Mouse (Mus musculus) lung, postnatal 4 days (tissue): ENCODE data around the gene Mrpl20.
"Not testable (repeated sequence)": the region's sequence is repeated elsewhere in the genome, so short reads cannot be mapped to it uniquely, and the experiment has no call there.

ENCODE experiments used
- DNase-seq, 2 experiments: peaks; one replicate each; pipeline ENCODE4 v3.0.0; 2021

Mrpl20 gene

DNA sequence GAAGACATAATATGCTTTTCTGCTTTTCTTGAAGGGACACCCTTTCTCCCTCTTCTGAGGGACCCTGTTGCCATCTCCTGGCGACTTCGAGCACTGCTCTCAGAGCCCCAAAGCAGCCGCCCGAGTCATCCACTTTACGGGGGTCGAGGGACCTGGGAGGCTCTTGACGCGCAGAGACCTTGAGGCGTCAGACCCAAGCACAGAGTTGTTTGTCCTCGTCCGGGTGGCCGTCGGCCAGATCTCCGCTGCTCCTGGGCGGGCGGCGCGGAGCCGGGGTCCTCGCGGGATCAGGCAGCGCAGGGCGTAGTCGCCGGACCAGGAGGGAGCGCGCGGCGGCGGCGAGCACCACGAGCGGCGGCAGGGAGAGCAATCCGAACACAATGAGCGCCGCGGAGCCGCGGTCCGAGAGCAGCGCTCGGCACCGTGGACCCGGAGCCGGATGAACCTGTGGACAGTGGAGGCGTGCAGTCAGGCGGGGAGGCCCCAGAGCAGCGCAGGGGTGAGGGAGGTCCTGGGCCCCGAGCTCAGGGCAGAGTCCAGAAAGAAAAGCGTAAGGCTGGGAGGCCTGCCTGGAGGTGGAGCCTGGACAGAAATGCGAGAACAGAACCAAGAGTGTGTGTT lies 18.5 kb upstream of the Mrpl20 start:
- peak; percentile 86 to 87 for DNase-seq

DNA sequence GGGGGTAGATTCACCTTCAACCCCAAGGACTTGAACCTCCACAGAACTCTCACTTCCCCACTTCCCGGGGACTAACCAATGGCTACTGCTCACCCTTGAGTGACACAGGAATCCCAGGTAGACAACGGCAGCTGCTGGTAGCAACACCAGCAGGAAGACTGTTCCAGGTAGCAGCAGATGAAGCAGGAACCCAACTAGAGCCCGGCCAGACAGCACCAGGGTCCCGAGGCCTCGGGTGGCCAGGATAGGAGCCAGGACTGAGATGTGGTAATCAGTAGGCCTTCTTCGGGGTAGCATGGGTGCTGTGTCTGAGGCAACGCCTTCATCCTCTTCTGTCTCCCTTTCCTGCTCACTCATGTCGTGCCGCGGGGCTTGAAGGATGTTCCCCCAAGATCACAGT lies 17.4 kb upstream of the Mrpl20 start:
- DNase-seq, result no peak

DNA sequence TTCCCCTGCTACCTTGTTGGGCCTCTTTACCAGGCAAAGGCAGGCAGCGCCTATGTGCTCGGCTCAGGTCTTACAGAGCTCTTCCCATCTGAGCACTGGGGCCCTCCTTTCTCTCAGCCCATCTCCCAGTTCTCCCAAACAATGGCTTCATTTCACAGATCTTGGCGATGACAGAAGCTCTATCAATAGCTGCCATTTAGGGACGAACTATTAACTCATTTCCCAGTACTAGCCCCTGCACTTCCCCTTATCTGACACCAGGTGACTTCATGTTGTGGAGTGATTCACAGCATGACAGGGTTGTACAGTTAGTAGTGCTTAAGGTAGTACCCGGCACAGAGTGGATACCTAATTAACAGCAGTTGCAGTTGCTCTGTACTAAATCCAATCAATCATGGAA lies 16.9 kb upstream of the Mrpl20 start, which contains the start of gene Tmem88b:
TSS of gene Tmem88b (minus strand) at position 56 of the 400 bp plus-strand sequence.
- DNase-seq, result no peak

DNA sequence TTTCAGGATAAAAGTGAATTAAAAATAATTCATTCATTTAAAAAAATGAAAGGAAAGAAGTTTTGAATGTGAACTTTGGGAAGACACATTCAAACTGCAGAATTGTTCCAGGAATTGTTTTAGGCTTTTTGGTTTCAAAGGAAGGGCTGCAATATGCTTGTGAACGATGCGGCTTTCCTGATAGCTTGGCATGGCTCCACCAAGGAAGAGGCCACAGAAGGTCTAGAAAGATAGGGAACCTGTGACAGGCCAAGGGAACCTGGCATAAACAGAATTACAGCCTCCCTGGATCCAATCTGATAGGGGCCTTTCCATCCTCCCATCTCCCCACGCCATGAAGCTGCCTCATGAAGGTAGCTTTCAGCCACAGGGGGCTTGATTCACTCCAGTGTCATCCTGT lies 14.4 kb upstream of the Mrpl20 start:
- no peak for DNase-seq

DNA sequence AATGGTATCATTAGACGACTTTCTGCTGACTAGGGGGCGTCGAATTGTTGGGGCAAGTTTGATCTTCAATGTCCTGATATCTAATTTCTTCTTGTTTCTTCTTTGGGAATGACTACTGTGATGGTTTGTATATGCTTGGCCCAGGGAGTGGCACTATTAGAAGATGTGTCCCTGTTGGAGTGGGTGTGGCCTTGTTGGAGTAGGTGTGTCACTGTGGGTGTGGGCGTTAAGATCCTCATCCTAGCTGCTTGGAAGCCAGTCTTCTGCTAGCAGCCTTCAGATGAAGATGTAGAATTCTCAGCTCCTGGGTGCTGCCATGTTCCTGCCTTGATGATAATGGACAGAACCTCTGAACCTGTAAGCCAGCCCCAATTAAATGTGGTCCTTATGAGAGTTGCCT lies 13.8 kb upstream of the Mrpl20 start:
- DNase-seq, result not testable (repeated sequence)

DNA sequence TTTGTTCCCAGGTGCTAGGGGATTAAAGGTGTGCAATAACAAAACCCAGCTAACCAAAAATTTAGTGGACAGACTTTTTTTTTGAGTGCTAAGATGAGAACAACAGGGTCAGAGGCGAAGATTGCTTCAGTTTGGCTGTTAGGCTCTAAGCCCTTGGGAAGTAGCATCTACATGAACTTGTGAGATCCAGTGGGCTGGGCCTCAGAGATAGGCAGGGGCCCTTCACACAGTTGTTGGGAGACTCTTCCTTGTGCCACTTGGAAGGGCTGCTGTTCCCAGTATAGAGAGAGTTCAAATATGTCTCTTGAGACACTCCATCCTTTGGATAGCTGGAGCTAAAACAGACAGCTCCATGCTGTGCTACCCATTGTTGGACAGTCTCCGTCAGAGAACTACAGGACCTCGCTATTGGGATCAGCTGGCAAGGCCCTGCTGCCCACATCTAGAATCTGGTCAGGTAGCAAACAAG lies 12.6 kb upstream of the Mrpl20 start, which contains the start of gene Ankrd65:
TSS of gene Ankrd65 (plus strand) at position 419 of the 469 bp plus-strand sequence.
- DNase-seq, result no peak

DNA sequence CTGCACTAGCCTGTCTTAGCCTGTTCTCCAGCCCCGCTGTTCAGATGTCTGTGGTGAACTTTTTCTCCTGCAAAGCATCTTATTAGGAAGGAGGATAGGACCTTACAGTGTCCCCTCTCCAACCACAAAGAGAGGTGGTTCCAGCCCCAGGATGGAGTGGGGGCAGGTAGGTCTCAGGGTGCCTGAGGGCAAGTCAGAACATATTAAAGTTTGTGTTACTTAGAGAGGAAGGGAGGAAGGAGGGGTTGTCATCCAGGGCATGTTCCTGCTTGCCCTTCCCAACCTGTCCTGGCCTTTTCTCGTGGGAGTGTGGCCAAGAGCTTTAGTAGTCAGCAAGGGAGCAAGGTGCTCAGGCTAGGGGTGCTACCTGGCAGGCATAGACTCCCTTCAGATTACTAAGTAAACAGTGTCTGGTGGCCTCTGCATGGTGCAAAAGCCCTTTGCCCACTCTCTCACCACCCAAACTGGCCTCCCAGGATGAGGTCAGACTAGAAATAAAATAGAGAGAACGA lies 12.0 kb upstream of the Mrpl20 start:
- no peak for DNase-seq

DNA sequence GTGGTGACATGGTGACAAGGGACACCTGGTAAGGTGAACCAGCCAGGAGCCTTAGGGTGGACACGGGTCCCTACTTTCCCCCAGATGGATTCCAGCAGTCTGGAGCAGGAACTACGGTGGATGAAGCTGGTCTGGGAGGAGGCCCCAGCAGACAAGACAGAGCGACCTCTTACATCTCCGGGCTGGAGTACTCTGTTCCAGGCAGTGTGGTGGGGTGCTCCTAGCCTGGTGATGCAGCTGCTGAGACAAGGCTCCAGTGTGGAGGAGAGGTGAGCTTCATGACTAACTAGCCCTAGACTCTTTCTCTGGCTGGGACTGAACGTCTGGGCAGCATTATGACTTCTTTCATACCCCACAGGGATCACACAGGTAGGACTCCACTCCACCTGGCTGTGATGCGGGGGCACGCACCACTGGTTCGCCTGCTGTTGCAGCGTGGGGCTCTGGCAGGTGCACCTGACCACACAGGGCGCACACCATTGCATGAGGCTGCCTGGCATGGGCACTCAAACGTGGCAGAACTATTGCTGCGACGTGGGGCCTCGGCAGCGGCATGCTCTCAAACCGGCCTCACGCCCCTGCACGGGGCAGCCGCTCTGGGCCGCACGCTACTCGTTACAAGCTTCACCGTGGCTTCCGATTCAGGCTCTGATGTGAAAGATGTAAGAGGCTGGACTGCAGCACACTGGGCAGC lies 11.3 kb upstream of the Mrpl20 start:
- no peak for DNase-seq

DNA sequence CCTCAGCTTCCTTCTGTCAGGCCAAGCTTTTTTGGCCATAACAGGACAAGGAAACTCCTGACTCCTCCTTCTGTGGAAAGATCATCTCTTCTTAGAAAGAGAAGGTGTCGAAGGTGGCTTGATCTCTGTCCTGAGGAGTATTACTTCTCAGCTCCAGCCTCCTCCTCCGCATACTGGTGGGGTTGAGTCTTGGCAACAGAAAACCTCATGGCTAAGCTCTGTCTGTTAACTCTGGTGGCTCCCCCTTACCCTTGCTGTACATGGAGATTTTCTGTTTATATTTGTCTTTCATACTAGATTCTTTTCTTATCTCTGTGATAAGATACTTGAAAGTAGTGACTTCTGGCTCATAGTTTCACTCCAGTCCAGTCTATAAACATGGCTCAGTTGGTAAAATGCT lies 8.9 kb upstream of the Mrpl20 start:
- DNase-seq, result no peak

DNA sequence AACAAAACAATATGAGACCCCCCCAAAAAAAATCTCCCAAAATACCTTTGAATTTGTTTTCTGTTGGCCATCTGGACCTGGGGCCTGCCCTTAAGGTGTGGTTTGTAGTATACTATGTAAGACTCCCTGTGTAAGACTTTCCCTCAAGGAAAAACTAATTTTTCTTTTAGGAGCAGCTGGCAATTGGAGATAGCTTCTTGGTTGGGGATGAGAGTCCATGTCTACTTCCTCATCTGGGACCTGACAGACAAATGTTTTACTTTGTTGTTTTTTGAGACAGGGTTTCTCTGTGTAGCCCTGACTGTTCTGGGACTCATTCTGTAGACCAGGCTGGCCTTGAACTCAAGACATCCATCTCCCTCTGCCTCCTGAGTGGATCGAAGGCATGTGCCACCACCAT lies 603 bp upstream of the Mrpl20 start:
- no peak for DNase-seq

DNA sequence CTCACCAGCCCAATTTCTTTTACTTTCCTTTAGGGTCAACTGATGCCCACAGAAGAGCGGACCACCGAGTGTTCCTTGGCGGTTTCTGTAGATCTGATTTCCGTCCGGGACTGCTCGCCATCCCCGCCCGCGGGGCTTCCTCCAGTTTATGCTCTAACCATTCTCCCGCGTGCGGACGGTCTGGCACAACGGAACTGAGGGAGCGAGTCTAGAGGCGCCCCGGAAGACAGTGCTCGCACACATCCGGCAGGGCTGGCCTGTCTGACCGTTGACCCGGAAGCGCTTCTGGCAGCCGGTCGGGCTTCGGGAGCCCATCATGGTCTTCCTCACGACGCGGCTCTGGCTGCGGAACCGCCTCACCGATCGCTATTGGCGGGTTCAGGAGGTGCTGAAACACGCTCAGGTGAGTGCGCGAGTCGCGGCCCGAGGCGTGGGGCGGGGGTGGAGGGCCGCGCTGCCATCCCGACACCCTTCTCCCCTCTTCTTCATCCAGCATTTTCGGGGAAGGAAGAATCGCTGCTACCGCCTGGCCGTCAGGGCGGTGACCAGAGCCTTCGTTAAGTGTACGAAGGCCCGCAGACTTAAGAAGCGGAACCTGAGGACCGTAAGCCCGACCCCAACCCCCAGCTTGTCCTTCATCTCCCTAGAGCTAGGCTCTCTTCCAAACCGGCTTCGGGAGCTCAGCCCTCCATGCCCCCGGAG lies 813 bp downstream of the Mrpl20 start:
- peak; percentile 97 to 98 for DNase-seq

DNA sequence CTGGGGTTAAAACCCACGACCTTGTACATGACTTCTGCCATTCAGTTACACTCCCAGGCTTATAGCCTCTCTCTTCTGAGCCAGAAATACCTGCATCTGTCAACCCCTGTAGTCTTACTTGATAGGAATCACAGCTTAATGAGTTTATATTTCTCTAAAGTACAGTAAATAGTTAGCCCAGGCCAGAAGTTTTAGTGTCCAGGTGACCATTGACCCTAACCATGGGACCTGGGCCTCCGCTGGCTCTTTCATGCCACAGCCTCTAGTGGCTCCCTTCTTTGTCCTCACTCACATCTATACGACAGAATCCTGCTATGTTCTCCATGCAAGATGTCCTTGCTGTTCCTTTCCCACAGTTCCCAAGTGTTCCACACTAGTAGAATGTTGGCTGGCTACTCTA lies 5.2 kb downstream of the Mrpl20 start:
- no peak for DNase-seq

DNA sequence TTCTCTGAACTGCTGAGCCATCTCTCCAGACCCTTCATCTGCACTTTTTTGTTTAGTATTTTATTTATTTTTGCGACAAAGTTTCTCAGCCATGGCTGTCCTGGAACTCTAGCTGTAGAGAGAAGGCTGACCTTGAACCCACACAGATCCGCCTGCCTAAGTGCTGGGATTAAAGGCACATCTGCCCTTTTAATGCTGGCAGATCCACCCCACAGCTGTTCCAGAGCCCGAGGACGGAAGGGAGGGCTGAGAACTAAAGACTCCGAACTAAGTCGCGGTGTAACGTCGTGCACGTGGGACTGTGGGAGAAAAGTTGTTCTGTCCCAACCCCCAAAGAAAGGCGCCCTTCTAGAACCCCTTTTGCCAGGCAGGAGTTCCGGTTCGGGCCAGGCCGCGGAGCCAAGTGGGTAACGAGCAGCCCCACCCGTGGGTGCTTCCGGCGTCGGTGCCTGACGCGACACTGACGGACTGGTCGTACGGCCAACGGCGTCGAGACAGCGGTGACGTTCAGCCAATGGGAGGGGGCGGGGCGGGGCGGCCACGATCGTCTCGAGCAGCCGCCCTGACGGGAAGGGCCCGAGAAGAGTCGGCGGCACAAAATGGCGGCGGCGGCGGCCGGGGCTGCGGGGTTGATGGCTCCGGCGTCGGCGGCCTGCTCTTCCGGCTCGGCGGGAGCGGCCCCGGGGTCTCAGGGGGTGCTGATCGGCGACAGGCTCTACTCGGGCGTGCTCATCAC lies 9.4 kb downstream of the Mrpl20 start, which contains the start of gene Ccnl2:
TSS of gene Ccnl2 (plus strand) at position 561 of the 736 bp plus-strand sequence.
- DNase-seq, result peak; percentile 94 to 97

DNA sequence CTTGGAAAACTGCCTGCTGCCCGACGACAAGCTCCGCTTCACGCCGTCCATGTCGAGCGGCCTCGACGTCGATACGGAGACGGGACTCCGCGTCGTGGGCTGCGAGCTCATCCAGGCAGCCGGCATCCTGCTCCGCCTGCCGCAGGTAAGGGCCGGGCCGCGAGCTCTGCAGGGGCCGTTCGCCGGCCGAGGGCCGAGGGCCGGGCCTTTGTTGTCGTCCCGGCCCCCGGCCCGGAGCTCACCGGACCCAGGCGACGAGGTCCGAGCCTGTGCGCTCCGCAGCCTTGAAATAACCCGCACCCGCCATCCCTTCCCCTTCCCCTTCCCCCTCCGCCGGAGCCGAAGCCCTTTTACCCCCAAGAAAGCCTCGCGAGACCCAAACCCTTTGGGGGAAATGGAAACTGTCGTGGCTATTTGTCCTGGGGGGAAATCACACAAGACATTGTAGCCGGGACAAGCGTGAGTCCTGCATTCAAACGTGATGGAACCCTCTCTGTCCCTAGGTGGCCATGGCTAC lies 10.0 kb downstream of the Mrpl20 start:
- DNase-seq, result peak; percentile 50 to 57

DNA sequence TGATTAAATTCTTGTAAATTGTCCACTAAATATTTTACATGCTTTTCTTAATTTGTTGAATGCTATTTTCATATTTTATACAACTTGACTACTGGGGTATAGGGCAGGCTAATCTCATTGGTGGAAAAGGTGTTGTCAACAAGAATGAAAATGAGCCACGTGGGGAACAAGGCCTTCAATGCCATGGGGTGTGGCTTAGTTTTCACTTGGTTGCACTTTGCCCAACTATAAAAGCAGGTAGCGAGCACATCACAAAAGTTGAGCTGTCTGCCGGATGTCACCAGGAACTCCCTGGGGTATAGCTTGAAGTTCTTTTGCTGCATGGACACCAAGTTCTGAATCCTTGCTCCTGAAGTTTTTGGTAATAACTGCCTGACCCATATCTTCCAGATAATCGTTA lies 14.9 kb downstream of the Mrpl20 start:
- no peak for DNase-seq

DNA sequence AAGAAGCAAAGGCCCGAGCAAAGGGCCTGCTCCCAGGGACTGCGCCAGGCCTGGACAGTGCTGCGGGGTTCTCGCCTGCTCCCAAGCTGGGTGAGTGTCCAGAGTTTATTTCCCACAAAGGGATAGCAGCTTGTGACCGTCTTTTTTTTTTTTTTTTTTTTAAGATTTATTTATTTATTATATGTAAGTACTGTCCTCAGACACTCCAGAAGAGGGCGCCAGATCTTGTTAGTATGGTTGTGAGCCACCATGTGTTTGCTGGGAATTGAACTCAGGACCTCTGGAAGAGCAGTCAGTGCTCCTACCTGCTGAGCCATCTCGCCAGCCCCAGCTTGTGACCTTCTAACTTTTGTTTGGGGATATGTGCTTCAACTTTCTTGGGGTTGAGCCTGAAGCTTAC lies 18.3 kb downstream of the Mrpl20 start:
- peak in 1 of 2 experiments; percentile 45 for DNase-seq

DNA sequence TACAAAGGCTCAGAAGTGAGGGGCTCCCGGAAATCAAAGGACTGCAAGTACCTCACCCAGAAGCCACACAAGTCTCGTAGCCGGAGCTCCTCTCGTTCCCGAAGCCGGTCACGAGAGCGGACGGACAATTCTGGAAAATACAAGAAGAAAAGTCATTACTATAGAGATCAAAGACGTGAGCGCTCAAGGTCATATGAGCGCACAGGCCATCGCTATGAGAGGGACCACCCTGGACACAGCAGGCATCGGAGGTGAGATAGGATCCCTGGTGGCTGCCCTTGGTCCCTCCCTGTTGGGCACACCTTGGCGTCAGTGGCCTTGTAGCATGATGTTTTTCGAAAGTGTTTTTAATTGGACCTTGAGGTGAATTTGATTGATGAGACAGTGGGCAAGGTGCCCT lies 20.8 kb downstream of the Mrpl20 start:
- no peak for DNase-seq

DNA sequence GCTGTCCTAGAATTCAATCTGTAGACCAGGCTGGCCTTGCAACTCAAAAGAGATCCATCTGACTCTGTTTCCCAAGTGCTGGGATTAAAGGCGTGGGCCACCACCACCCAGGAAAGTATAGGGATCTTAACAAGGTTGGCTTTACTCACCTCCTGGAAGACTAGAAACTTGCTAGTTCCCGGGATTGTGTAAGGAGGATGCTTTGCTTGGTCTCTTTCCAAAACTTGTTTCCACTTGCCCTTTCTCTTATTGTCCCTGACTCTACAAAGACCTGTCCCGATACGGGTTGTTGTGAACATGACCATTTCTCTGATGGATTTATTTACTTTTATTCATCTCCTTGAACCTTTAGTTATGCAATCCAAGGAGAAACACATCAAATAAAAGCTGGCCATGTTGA lies 27.2 kb downstream of the Mrpl20 start:
- no peak for DNase-seq

DNA sequence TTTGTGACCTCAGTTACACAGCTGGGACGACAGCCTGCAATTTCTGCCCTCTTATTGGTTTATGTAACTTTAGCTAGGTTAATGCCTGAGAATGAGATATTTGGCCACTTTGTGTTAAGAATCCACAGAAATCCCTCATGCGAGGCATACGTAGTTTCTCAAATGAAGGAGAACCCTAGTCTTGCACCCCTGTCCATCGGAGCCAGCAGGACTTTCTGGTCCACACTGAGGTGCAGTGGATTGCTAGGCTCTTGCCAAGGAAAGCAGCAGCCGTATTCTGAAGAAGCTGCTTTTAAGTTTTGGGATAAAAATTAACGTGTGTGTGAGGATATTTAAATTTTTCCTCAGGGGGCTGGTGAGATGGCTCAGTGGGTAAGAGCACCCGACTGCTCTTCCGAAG lies 27.9 kb downstream of the Mrpl20 start:
- DNase-seq, result no peak

DNA sequence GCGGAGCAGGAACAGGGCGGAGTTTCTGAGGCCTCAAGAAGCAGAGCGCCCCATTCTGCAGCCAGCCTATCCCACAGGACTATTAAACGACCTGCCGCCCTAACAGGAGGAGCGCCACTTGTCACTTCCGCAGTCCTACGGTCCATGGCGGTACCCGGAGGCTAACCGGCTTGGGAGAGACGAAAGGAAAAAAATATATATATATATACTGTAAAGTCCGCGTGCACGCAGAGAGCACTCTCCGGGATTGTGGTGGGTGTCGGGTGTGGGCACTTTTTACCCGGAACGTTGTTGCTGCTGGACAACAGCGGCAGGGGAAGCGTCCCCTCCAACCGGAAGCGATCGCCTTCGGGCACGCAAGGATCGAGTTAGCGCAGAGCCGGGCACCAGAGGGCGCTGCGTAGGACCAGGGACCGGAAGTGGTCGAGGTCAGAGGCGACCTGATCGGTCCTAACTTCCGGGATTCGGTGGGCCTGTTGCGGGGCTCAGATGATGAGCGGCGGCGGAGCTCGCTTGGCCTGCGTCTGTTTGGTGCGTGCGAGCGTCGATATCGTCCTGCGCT lies 28.6 kb downstream of the Mrpl20 start, which contains the start of gene Aurkaip1:
TSS of gene Aurkaip1 (plus strand) at position 68 of the 562 bp plus-strand sequence.
- peak; percentile 97 to 98 for DNase-seq

DNA sequence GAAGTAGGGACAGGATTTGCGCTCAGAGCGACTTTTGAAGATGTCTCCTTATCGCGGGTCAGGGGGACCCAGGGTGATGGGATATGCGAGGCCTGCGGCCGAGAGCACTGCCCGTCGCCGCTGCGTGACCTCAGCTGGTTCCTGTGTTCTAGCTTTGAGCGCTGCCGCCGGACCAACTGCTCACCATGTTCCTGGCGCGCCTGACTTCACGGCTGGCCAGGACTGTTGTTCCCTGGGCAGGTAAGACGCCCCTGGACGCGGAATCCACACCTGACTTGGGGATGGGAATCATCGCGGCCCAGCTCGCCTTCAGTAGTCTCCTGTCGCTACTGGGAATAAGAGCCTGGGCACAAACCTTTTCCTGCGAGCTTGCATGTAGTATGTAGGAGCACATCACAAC lies 29.2 kb downstream of the Mrpl20 start:
- no peak for DNase-seq

DNA sequence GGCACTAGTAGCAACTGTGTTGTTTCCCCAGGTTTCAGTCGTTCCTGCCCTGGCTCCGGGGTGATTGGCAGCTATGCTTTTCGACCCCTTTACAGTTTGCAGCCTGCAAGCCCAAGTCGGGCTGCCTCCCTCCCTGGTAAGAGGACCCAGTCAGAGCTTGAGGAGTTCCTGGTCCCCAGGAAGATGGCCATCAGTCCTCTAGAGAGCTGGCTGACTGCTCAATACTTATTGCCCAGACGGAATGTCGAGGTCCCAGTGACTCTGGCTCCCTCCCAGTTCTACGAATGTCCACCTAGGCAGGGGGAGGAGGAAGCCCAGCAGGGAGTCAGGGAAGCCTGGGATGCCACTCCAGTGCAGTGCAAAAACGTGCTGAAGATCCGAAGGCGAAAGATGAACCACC lies 29.6 kb downstream of the Mrpl20 start:
- no peak for DNase-seq
